Mouse (Mus musculus) ovary, adult 18-20 months (tissue): ENCODE results near the gene Tenm3.
"Not testable (repeated sequence)": the region's sequence is repeated elsewhere in the genome, so short reads cannot be mapped to it uniquely, and the experiment has no call there.

Experiments used
- DNase-seq: peaks from one replicate; pipeline ENCODE4 v3.0.0; 2022; ENCODE audit warnings: low spot score, mixed read lengths

The Tenm3 gene

GRCm38 (mm10) chr8:48204114-48204837 lies 639.5 kb downstream of the Tenm3 start:
- no peak for DNase-seq

- no peak for DNase-seq
Measured at GRCm38 (mm10) chr8:48203611-48204010, 640.1 kb downstream of the Tenm3 start.

- no peak for DNase-seq
Measured at GRCm38 (mm10) chr8:48203161-48203560, 640.6 kb downstream of the Tenm3 start.

- no peak for DNase-seq
Measured at GRCm38 (mm10) chr8:48202632-48203031, 641.1 kb downstream of the Tenm3 start.

GRCm38 (mm10) chr8:48199171-48199570 lies 644.6 kb downstream of the Tenm3 start:
- DNase-seq = no peak

GRCm38 (mm10) chr8:48195971-48196370 lies 647.8 kb downstream of the Tenm3 start:
- no peak for DNase-seq

- DNase-seq = no peak
Measured at GRCm38 (mm10) chr8:48188586-48188985, 655.2 kb downstream of the Tenm3 start.

- DNase-seq = no peak
Measured at GRCm38 (mm10) chr8:48183758-48184157, 660.0 kb downstream of the Tenm3 start.

GRCm38 (mm10) chr8:48181000-48181399 lies 662.8 kb downstream of the Tenm3 start:
- DNase-seq = no peak

GRCm38 (mm10) chr8:48180146-48180545 lies 663.6 kb downstream of the Tenm3 start:
- DNase-seq = not testable (repeated sequence)

GRCm38 (mm10) chr8:48178993-48179392 lies 664.8 kb downstream of the Tenm3 start:
- DNase-seq = no peak

- no peak for DNase-seq
Measured at GRCm38 (mm10) chr8:48177876-48178275, 665.9 kb downstream of the Tenm3 start.
